Mouse (Mus musculus): ENCODE measurements at regions not wholly inside any gene's neighbourhood (a gene's known extent, or its start where the extent isn't known, plus 50 kb on each side); places are given as distances from the start of the nearest gene placed in this dataset.

DNA sequence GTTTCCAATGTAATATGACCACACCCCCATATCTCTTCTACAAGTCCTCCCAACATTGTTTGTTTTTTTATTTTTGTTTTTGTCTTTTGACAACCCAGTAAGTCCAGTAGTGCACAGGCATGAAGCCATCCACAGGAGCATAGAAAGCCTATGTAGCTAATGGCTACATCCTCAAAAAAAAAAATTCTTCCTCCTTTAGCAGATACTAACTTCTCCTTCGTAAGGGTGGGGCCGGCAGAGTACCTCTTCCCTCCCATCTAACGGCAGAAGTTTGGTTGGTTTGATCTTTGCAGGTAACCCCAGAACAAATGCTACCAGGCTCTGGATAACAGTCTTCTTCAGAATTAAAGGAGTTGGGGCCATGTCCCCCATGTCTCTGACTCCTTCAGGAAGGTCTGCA is 158.9 kb downstream of the Ly86 start:
- TF ChIP-seq RAD21 (IDR thresholded peaks at IDR 0.05; ENCODE audit: low read depth, low read length) (no peak), CTCF (conservative IDR thresholded peaks at IDR 0.05 in 1 of 2, IDR thresholded peaks at IDR 0.05 in 1 of 2; ENCODE audit: low read depth in 2 of 2, low read length in 2 of 2) (no peak), POLR2A (IDR thresholded peaks at IDR 0.05; ENCODE audit: low read depth, low read length) (no peak), CHD2 (IDR thresholded peaks at IDR 0.05; ENCODE audit: low read length) (no peak), USF1 (IDR thresholded peaks at IDR 0.05; ENCODE audit: low read depth, low read length) (no peak)
